Mouse (Mus musculus): ENCODE data around the gene AI661453. TPM values are rescaled to one million over a fixed set of nuclear protein-coding genes. Genes with fewer than 3 reads are reported as not detected.
A peak's percentile ranks its signal among the peaks of the same experiment; 100 is the strongest.
"Not testable (repeated sequence)": the region's sequence is repeated elsewhere in the genome, so short reads cannot be mapped to it uniquely, and the experiment has no call there.

AI661453 gene
- 1 to 10 TPM in 3 of 4 experiments, under 1 TPM in 1; 0.50 to 2.1 (median 1.2) TPM for total RNA-seq (2022)

DNA sequence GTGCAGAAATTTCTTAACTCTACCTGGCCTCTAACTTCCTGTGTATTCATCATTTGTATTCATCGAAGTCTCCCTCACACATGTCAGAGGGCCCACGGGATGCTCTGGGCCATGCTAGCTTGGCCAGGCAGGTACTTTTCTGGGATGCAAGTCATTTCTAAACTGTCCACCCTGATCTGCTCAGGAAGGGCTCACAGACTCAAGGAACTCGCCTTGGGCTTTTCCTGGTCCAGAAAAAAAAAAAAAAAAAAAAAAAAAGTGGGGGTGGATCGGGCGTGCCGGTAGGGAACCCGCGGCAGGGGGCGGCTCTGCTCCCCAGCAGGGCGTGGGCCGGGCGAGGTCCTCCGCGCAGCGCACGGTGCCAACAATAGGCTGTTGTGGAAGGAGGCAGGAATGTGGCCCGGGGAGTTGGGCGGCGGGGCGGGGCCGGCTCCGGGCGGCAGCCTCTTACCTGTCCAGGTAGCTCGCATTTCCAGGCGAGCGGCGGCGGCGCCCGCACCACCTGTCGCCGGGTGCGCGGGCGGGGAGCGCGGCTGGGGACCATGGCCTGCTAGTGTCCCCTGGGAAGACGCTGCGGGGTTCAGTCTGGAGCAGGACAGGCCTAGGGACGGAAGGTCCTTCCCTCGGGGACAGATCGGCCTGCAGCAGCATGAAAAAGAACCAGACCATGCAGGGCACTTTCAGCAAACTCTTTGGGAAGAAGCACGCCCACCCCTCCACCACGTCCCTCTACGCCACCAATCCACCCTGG, at the start of gene AI661453:
Gene AI661453 (plus strand): TSS at position 460 of the 751 bp plus-strand sequence.
- no peak for DNase-seq (ENCODE audit: low spot score)

- DNase-seq (ENCODE audit: low spot score): no peak
Observed at GRCm38 (mm10) chr17:47386649-47387048, 49.8 kb upstream of the AI661453 start.

DNA sequence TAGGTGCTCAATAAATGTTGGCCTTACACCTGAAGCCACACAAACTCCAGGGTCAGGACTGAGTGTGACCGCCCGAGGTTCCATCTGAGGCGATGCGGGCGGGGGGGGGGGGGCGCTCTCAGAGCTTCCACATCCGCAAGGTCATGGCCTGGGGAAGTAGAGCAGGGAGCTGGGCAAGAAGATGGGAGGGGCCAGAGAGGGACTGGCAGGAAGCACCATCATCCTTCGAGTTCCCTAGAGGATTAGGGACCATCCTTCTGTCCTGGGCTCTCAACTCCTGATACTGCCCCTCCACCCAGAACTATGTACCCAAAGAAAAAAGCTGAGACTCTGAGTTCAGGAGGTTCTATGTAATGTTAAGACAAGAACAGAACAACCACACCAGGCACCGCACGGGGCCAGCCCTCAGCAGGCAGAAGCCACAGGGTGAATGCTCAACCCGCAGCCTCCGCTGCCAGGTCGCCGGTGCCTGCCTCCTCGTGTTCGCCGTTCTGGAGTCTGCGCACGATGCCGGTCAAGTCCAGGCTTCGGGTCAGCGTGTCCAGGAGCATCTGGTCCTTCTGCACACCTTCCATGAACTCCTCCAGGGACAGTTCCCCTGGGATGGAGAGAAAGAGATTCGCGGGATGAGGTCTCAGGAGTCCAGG, 42.1 kb upstream of the AI661453 start:
- DNase-seq (ENCODE audit: low spot score): no peak

- peak; percentile 21 for DNase-seq (ENCODE audit: low spot score)
Observed at GRCm38 (mm10) chr17:47395376-47395913, 41.0 kb upstream of the AI661453 start.

- DNase-seq (ENCODE audit: low spot score): no peak
Observed at GRCm38 (mm10) chr17:47399091-47399490, 37.3 kb upstream of the AI661453 start.

GRCm38 (mm10) chr17:47400451-47400850, 36.0 kb upstream of the AI661453 start, which contains the start of gene Guca1a:
TSS of gene Guca1a (minus strand) at chr17:47400584.
- DNase-seq (ENCODE audit: low spot score): no peak

DNA sequence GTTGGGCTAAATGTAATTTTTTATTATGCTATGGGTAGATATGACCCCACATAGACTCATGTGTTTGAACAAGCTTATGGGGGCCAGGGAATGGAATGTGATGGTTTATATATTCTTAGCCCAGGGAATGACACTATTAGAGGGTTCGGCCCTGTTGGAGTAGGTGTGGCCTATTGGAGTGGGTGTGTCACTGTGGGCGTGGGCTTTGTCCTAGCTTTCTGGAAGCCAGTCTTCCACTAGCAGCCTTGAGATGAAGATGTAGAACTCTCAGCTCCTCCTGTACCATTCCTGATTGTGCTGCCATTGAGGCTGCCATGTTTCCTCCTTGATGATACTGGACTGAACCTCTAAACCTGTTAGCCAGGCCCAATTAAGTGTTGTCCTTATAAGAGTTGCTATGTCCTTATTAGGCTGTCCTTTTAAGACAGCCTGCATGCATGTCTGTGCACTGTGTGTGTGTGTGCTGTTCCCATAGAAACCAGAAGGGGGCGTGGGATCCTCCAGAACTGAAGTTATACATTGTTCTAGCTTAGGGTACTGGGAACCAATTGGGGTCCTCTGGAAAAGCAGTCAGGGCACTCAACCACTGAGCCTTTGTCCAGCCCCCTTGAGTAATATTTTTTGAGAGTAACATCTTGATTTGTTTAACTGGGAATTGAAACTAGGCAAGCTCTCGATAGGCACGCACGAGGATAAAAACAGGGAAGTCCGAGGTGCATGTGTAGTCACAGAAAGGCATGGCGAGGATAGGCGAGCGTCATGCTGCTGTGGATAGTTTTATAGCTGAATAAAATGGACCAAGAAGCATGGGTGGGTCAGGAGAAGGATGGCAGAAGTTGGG, 28.5 kb upstream of the AI661453 start:
- no peak for DNase-seq (ENCODE audit: low spot score)

DNA sequence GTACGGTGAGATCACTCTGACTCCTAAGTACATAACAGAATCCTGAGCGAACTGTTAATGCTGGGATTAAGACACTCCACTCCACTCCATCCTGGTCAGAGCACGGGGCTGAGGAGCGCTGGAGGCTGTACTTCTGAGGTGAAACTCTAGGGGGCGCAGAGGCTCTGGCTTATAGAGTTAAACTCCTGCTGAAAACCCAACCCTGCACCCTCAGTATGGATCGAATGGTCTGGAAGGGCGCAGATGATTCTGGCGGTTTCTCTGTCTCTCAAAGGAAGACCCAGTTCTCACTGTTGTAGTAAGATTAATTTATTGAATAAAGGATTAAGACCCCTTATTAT, 27.9 kb upstream of the AI661453 start:
- peak; percentile 50 for DNase-seq (ENCODE audit: low spot score)

- not testable (repeated sequence) for DNase-seq (ENCODE audit: low spot score)
Observed at GRCm38 (mm10) chr17:47409897-47410861, 26.2 kb upstream of the AI661453 start.

DNA sequence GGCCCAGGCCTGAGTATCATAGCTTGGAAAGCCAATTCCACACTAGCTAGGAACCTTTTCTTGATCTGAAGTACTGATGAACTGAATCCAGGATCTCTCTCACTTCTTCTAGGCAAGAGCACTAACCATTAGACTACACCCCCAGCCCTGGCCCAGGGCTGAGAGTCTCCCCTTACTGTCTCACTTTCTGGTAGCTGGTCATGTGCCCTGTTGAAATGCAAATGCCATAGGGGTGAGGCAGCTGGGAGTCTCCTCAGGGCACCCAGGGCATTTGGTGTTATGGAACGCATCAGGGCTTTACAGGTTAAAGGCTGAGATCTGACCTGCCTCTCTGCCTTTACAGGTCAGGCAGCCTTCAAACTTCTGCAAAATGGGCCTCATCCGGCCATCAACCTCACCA, 16.2 kb upstream of the AI661453 start:
- DNase-seq (ENCODE audit: low spot score): no peak

DNA sequence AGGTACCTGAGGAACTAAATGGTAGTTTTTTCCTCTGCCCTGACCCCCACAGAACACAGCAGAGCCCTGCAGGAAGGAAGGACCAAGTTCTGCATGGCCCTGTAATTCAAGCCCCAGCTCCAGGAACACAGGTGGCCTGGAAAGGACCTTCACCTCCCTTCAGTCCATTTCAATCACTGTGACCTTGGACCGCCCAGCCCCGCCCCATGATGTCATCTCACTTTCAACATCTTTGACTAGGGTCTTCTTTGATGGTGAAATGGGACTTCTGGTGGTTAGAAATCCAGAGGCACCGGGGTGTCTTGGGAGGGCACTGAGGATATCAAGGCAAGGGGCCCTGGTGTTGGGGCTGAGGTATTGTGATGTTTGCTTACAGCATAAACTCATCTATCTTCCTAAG, 14.8 kb upstream of the AI661453 start:
- no peak for DNase-seq (ENCODE audit: low spot score)

DNA sequence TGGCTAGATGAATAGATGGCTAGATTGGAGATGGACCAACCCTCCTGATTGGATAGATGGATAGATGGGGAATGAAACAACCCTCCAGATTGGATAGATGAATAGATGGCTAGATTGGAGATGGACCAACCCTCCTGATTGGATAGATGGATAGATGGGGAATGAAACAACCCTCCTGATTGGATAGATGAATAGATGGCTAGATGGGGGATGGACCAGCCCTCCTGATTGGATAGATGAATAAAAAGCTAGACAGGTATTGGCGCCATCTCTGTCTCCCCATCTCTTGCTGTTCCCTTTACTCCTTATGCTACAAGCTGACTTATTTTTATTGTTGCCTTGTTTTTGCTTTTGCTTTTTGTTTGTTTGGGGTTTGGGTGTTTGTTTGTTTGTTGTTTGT, 13.8 kb upstream of the AI661453 start:
- not testable (repeated sequence) for DNase-seq (ENCODE audit: low spot score)

DNA sequence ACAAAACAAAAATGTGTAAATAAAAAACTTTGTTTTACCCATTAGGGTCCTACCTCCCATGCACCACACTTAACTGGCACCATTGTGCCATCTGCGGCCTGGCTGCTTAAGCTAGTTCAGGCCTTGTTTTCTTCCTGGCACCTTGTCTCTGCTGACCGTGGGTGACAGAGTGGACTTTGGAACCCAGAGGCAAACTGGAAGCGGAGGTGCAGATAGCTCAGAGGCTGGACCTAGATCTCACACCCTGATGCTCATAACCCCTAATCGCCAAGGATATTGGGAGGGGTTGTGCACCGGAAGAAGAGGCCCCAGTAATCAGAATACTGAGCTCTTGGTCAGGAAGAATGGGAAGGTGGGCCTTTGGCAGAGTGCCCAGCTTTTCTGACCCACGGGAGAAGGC, 12.2 kb upstream of the AI661453 start:
- no peak for DNase-seq (ENCODE audit: low spot score)

- DNase-seq (ENCODE audit: low spot score): no peak
Observed at GRCm38 (mm10) chr17:47427316-47427715, 9.1 kb upstream of the AI661453 start.

DNA sequence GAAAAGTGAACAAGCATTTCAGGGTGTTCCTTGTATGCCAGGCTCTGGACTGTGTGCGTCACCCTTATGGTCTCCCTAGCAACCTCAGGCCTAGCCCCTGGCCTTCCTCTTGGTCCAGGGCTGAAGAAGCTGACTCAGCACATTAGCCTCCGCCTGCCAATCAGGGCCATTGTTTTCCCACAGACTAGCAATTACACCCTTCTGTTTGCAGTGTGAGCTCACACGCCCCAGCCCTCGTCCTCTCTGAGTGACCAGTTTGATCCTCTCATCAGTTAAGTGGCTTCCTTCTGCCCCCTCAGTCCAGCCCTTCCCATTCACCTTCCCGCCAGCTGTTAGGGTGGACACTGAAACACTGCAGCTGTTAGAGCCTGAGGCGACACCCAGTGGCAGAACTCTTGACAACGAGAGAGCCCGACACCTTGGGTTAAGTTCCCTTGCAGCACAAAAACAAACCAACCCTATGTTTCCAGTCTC, 7.5 kb upstream of the AI661453 start:
- DNase-seq (ENCODE audit: low spot score): no peak

DNA sequence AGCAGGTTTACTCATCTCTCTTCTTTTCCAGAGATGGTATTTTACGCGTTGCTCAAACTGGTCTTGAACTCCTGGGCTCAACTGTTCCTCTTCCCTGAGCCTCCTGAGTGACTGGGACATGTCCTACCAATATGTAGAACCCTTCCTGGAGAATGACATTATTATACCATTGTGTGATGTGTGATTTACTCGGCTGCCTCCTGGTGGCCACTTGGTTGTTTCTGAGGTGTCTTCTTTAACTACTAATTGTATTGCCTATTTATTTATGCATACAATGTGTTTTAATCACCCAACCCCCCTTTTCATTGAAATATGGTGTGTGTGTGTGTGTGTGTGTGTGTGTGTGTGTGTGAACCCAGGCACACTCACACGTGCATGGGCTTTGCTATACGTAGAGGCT, 5.6 kb upstream of the AI661453 start:
- DNase-seq (ENCODE audit: low spot score): no peak

GRCm38 (mm10) chr17:47436907-47437547, 612 bp downstream of the AI661453 start, which contains the start of gene 1700001C19Rik:
TSS of gene 1700001C19Rik (minus strand) at chr17:47437376.
- DNase-seq (ENCODE audit: low spot score): no peak

DNA sequence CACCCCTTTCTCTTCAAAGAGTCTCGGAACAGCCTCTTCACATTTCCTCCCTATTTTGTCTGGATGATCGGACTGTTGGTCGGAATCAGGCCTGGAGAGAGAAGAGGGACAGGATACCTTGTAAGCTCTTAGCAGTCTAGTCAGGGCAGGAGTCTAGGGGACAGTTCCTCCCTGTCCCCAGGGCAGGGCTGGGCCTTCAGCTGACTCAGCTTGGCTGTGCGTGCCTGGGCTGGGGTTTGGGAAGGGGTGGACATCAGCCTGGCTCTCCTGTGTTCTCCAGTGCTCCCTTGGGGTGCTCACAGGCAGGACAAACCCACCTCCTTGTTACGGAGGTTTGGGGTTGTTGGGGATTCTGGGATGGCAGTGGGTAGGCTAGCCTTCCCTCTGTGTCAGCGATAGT, 2.2 kb downstream of the AI661453 start:
- DNase-seq (ENCODE audit: low spot score): no peak

DNA sequence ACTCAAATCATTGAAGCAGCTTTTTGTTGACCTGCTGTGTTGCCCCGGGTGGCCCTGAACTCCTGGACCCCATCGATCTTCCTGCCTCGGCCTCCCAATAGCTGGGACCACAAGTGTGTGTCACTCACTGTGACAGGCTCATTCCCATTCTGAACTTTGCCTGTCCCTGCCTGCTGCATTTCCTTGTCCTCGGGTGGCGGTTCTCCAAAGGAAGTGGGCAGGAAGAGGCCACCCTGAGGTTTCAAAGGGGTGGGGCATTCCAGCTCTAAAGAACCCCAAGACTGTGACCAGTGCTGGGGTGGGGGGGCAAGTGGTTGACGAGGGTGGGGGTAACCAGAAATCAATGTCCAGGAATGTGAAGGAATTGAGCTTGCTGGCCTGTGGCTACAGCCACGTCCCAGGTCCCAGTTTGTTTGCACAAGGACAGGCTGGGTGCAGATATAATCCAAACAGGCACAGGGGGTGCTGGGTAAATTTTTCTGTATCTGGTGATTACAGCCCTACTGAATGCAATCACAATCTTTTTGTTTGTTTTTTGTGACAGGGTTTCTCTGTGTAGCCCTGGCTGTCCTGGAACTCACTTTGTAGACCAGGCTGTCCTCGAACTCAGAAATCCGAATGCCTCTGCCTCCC, 3.1 kb downstream of the AI661453 start:
- DNase-seq (ENCODE audit: low spot score): no peak

Data from heart, adult 8-10 months (tissue).